Mouse (Mus musculus) layer of hippocampus, postnatal 36 days (tissue): ENCODE results near the gene Magi1. TPM values are rescaled to one million over a fixed set of nuclear protein-coding genes. Genes with fewer than 3 reads are reported as not detected.

Source experiments
- DNase-seq, 2 experiments: peaks; one replicate each; pipeline ENCODE4 v3.0.0; 2022
- total RNA-seq, 2 experiments: library from RNA; stranded (reverse); gene quantifications; 2 replicates each; pipeline ENCODE4 v1.2.3; 2021

Magi1 gene
- total RNA-seq: 10 to 100 TPM; 45.5 to 53.7 TPM

DNA sequence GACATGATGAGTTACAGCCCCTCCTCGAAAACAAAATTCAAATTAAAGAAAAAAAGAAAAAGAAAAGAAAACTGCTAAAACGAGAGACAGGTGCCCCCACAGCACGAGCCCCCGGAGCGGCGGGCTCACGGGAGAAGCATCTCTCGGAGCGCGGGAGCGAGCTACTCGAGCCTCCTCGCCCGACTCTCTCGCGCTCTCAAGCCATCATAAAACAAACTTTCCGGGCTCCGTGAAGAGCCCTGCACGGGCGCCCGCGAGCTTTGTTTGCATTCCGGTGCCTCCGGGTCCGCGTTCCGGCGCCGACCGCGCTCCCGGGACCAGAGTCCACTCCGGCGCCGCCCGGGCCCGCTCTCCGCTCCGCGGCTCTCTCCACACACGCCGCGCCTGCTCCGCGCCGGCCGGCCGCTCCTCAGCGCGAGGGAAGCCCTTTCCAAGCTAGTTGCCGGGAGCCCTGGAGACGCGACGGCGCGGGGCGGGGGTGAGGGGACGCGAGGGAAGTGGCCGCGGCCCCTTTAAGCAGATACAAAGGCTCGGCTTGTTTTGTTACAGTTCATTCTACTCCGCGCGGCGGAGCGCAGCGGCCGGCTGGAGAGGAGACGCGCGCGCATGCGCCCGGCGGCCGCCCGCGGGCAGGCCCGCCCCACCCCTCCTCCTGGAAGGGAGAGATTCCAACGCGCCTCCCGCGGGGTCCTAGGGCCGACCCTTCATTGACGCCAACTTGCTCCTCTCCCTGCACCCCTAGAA lies at the start of gene Magi1:
TSS of gene Magi1 (minus strand) at position 600 of the 744 bp plus-strand sequence.
- peak; percentile 94 to 95 for DNase-seq

DNA sequence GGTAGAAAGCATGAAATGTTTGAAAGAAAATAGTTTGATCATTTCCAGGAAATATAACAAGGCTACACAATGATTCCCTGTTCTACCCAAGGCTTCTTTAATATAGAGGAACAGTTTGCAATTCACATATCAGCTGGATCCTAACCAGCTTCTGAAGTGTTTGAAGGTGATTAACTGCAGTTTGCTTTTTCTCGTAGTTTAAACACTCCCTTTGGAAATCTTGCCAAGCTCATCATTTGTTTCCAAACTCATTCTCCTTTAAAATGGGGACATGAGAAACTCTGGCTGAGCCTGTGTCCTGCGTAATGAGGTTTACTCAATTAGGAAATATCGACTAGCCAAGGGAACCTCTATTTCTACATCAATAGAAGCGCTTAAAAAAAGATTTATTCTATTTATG lies 43.4 kb upstream of the Magi1 start:
- DNase-seq: no peak

DNA sequence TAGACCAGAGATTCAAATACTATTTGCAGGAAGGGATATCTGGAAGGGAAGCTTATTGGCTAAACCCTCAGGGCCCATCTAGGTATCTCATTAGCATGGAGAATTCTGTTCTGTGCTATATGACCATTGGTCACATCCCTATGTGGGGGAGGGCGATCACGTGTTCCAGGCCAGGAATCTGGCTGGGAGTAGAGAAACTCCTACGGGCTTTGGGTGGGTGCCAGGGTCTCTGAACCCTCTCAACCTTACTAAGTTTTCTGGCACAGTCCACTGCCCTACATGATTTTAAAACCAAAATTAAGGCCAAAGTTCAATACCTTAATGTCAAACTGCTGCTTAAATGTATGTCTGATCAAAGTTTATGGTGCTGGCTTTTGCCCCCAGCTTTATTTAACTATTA lies 33.2 kb upstream of the Magi1 start:
- DNase-seq: no peak

DNA sequence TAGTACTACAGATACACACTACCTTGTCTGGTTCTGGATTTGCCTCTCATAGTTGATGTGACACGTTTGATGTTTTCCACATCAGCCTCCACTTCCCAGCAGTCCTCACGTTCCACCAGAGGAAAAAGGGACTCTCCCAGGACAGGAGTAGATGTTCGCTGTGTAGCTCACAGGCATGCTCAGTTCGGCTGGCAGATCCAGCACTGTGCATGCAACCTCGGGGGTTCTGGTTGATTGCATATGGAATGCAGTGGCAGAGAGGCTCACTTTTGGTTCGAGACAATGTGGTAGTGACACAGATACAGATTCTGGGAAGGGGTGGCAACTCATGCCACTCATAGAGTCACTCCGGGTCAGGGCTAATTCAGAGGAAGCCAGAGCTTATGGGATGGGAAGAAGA lies 28.6 kb upstream of the Magi1 start:
- DNase-seq: no peak

DNA sequence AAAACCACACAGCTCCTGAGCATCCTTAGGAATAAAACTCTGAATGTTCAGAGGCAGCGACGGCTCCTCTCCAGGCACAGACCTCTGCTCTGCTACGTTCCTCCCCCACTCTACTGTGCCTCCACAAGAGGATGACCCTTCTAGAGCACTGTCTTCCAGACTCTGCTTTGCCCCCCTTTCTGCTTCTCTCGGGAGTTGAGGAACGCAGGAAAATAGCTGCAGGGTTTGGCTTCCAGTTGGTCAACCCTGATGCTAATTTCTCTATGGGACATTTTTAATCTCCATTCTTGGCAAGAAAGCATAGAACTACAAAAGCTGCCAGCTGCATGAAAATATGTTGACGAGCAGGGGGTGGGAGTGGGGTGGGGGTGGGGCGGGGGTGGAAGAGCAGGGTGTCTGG lies 24.8 kb upstream of the Magi1 start:
- DNase-seq: peak in 1 of 2 experiments; percentile 5

DNA sequence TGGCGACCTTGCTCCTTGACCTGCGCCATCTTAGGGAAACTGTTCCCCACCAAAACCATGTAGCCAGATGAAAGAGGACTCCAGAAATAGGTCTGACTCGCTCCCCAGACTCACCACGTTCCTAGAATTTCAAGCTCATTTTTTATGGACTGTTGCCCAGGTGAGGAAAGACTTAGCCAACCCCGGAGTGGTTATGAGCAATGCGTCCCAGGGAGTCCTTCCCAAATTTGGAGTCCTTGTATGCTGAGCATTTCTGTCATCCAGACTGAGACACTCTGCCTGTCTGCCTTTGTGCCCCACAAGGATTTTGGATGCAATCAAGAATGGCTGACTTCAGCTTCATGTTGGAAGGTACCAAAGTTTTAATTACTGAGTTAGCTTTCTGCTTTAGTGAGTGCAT lies 19.8 kb upstream of the Magi1 start:
- DNase-seq: no peak

DNA sequence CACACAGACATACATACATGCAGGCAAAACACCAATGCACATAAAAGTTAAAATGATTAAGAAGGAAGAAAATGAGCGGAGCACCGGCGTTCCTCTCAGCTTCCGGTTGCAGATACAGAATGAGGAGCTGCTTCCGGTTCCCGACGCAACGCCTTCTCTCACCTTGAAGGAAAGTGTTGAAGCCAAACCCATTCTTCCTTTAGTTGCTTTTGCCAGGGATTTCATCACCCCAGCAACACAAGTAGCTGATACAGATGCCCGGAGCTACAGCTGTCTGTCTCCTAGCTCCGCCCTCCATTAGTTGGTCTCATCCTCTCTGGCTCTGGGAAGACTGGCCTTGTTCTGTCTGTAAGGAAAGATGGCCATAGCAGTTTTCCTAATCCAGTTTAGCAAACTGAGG lies 18.1 kb upstream of the Magi1 start:
- DNase-seq: no peak

DNA sequence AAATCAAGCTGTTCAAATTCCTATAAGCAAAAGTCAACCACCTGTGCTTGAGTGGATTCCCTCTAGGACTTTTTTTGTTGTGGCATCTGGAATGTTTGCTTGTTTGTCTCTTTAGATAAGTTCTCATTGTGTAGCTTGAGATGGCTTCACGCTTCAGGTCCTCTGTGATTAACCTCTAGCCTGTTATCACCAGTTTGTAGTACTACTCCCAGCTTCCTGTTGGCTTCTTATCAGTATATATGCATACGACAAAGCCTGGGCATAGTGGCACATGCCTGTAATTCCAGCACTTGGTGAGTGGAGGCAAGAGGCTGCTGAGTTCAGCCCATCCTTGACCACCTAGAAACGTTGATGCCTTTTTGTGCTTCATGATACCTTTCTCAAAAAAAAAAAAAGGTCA lies 16.8 kb upstream of the Magi1 start:
- DNase-seq: no peak

DNA sequence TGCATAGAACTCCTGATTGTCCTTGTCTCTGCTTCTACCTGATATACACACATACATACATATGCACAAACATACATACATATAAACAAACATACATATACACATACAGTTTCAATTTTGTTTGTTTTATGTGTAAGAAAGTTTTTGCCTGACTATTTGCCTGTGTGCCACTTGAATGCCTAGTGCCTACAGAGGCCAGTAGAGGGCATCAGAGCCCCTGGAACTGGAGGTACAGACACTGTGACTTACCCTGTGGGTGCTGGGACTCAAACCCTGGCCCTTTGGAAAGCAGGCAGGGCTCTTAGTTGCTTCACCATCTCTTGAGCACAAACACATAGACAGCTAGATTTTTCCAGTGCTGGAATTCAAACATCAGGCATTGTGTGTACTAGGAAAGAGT lies 3.7 kb upstream of the Magi1 start:
- DNase-seq: no peak

DNA sequence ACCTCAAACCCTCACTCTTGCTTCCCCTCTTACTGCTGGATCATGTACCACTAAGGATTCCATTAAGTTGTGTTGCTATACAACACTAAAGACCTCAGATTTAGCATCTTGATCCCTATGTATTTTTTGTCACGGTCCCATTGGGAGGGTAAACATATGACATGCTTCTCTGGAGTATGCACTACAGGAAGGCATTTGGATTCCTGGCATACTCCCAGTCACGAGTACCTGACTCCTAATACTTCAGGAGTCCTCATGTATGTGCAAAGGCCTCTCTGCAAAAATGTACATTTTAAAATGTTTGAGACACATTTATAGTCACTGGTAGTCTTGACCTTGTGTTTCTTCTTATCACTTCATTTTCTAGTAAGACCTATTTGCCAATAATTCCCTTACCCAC lies 2.8 kb upstream of the Magi1 start:
- DNase-seq: no peak

DNA sequence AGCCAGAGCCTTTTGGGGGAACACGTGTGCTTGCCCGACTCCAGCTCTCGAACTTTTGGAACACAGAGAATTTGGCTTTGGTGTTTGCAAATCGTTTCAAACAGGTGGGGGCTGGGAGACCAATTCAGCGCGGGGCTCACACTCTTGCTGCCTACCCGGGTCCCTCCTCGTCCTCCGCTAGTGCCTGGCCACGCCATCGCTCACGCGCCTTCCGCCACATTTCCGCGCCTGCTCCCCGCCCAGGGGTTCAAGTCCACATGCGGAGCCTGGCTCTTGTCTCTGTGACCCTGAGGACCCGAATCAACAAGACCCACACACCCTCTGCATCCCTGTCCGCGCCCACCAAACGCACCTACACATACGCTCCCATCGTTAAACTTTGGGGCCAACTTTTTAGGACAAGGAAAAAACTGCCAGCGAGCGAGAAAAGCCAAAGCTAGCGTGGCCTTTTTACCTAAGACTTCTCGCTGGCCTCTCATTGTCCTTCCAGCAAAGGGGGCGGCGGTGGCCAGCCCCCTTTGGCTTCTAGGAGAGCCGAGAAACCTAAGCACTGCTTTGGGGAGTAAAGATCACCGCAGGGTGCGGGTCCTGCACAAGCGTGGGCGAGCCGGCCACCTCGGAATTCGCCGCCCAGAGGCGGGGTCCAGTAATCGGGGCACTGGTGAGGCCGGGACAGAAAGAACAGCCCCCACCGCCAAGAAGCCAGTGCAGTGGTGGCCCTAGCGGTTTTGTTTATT lies 540 bp upstream of the Magi1 start:
- DNase-seq: no peak

DNA sequence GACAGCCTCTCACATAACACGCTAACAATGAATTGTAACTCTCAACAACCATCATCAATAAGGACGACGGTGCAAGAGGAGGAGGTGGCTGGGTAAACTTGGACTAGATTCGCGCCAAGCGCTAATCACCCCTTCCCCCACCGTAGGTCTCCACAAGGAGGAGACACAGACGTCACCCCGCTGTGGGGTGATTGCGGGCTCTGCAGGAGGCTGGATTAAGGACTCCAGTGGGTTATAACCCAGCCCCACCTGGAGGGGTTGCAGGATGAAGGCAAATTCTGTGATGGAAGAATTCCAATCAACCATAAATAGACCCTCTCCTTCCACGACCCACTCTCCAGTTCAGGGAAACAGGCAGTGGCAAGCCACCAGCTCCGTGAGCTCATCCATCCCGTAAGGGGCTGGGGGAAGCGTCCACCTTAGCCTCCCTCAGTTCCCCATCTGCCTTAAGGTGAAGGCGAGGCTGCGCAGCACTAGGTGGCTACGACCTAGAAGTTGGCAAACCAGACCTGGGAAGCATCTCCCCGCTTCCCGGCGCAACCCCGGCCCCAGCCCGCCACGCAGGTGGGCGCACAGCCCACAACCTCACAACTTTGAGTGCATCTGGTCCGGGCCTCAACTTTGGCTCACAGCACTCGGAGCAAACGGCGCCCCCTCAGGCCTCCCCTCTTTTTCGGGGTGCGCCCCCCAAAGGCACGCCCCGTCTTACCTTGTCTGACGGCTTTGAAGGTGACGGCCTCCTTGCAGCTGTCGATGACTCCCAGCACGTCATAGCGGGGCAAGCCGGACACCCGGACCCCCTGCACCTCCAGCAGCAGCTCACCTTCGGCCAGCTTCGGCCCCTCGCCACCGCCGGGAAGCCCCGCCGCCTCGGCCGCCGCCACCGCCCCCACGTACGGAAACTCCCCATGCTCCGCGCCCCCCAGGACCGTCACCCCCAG lies 1.1 kb downstream of the Magi1 start:
- DNase-seq: no peak

DNA sequence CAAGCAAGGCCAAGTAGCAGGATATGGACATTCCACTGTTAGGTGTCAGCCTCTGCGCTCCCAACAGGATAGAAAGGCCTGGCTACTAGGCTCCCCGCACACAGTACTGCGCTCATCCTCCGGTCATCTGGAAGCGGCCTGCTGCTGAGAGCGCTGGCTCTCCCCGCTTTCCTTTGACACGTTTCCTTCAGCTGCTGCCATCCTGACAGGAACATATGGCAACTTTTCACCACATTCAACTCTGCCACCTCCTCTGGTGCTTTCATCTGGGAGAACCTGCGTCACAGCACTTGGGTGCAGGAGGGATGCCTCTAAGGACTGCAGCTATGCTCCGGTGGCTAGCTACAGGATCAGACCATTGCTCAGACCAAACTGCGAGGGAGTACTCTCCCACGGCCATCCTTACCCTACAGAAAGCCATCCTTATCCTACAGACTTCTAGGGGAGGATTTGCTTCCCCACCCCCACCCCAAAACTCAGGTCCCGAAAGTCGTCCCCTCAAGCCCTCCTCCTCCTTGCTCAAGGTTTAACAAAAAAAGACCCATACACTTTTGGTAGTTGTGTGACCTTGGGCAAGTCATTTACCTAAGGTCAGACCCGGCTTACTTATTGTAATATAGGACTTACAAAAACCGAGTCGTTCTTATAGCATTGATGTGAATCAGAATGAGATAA lies 2.0 kb downstream of the Magi1 start:
- no peak for DNase-seq

DNA sequence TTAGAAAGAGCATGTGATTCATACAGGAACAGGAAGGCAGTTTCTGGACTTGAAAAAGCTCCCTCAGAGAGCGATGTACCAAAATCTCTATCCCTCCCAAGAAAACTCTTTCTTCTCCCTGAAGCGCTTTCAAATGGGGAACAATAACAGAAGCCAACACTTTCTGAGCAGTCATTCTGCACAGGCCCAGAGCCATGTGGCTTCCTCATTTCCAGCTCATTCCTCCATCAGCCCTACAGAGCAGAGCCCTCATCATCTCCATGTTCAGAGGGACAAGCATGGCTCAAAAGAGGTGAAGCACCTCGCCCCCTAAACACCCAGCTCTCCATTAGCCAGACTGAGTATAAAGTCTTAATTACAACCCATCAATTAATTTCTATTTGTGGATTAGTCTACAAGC lies 9.8 kb downstream of the Magi1 start:
- no peak for DNase-seq

DNA sequence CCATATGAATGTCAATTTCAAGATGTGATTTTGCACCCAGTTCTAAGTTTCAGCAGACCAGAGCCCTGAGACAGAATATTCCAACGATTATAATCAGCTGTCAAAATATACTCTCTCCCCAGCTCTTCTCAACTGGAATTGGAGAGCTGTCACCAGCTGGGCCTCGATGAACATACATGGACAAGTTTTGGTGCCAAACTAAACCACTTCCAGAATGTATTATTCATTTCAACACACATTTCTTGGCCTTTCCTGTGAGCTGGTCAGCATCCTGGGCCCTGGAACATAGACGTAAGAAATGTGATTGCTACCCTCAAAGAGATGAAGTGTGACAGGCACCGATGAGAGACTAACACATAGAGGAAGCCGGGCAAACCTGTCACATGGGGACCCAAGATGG lies 13.7 kb downstream of the Magi1 start:
- DNase-seq: no peak

DNA sequence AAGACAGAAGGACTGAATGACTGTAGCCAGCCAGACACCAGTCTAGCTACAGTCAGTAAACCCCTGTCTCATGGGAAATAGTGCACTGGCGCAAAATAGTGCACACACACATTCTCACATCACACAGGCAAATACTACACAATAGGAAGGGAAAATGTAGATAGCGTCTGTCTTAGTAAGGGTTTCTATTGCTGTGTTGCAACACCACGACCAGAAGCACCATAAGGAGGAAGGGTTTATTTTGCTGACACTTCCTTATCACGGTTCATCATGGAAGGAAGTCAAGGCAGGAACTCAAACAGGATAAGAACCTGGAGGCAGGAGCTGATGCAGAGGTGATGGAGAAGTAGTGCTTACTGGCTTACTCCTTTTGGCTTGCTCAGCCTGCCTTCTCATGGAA lies 14.5 kb downstream of the Magi1 start:
- DNase-seq: no peak

DNA sequence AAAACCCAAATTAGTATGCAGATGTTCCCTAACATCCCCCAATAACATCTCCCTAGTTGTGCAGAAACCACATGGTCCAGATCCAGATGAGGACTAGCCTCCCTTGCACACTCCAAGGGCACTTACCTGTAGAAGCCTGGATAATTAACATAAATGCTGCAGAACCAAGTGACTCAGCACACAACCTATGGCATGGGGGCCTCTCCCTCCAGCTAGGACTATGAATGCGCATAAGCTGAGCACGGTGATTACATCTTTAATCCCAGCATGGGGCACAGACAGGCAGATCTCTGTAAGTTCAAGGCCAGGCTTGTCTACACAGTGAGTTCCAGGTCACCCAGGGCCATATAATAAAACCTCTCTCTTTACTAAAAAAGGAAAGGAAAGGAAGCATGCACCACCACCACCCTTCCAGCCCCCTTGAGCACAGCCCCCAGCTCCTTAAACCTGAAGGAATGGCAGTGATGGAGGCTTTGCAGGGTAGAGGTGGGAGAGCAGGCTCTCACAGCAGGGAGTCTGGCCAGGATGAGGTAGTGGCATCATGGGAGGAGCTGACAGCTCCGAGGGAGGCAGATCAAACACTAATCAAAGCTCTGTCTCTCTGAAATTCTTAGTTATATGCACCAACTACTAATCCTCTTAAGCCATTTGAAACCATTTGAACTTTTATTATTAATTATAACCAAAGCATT lies 18.3 kb downstream of the Magi1 start:
- DNase-seq: no peak

DNA sequence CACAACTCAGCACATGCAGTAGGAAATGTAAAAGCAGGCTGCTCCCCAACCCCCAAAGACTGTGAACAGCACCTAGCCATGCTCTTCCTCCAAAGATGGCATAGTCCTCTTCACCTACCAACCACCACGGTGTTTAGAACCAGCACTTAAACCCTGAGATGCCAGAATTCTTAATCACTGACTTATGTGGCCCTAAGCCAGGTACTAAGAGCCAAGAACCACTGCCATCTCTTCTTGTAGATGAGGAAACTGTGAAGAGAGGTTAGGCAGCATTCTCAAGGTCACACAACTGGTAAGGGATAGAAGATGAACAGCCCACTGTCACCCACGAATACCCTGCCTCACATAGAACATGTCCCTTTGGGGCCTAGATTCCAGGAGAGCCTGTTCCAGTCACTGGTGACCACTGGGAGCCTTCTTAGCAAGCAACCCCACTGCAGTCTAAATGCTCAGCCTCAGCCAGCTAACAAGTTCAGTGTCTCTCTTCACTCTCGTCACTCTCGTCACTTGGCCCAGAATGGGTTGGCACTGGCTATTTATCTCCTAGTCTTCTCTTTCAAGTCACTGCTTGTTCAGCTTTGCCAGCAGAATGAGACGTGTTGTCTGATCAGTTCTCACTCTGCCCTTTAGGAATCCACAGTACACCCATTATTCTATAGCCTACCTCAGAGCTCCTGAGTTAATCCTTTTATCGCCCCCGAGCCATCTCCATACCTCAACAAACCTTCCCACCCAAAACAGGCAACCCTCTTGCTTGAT lies 19.4 kb downstream of the Magi1 start:
- DNase-seq: no peak

DNA sequence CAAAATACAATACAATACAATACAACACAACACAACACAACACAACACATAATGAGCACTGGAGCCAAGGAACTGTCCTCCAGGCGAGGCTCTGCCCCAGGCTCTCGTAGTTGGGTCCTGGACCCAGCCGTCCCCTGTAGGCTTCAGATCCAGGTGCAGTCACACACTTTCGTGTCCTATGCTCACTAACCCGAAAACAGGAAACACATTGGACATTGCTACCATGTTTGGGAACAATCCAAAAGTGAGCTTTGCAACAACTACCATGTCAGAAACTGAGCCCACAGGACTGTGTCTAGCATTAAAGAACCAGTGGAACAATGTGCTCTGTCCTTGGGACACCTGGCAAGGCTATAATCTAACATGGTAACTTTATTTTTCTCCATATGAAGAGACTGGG lies 22.9 kb downstream of the Magi1 start:
- DNase-seq: no peak

DNA sequence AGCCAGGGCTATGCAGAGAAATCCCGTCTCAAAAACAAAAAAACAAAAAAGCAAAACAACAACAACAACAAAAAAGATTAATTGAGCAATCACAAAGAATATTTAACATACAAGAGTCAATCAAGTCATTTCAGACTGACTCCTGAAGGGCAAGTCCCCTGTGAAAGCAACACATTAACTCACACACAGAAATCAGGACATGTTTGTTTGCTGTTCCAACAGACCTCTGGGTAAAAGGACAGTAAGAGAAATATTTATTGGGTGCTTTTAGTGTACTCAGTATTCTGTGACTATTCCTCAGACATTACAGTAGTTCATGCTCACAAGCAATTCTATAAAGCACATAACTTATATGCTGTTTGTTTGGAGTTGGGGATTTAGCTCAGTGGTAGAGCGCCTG lies 23.7 kb downstream of the Magi1 start:
- DNase-seq: no peak

DNA sequence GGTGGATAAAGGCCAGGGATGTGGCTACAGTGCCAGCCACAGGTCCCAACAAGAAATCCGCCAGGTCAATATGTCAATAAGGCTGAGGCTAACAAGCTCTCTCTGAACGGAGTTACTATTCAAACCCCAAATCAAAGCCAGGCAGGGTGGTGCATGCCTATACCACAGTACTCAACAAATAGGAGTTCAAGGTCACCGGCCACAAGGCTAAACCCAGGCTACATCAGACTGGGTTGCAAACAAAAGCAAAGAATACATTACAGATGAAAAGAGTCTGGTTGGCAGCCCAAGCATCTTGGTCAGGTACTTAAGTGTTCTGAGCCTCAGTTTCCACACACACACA lies 25.9 kb downstream of the Magi1 start:
- no peak for DNase-seq
